Mouse (Mus musculus) forebrain, embryonic 13.5 days (tissue): Measurements from ENCODE around the gene Tnip2. TPM values are rescaled to one million over a fixed set of nuclear protein-coding genes. Genes with fewer than 3 reads are reported as not detected.

Experiments
- ATAC-seq: fragments of 200-750 bp; cut with Nextera tagmentation; 2 replicates; pipeline ENCODE4 v1.8.0; 2017
- H3K27ac ChIP-seq: fragments of 300-500 bp; sonication (generic); 2 replicates; pipeline ENCODE4 v1.5.1; 2015; ENCODE audit warnings: inconsistent platforms, mild to moderate bottlenecking, moderate library complexity
- H3K27me3 ChIP-seq: fragments of 300-500 bp; sonication (generic); 2 replicates; pipeline ENCODE4 v1.6.1; 2015; ENCODE audit warnings: mild to moderate bottlenecking, inconsistent platforms
- H3K36me3 ChIP-seq: fragments of 300-500 bp; sonication (generic); 2 replicates; pipeline ENCODE4 v1.6.1; 2015; ENCODE audit warnings: mild to moderate bottlenecking, inconsistent platforms; ENCODE audit not compliant: poor library complexity, severe bottlenecking
- H3K4me1 ChIP-seq: fragments of 300-500 bp; sonication (generic); 2 replicates; pipeline ENCODE4 v1.6.1; 2015; ENCODE audit warnings: inconsistent platforms
- H3K4me2 ChIP-seq: fragments of 300-500 bp; sonication (generic); 2 replicates; pipeline ENCODE4 v1.6.1; 2015; ENCODE audit warnings: inconsistent platforms, mild to moderate bottlenecking, moderate library complexity
- H3K4me3 ChIP-seq: fragments of 300-500 bp; sonication (generic); 2 replicates; pipeline ENCODE4 v1.5.1; 2015; ENCODE audit warnings: mild to moderate bottlenecking, inconsistent platforms
- H3K9ac ChIP-seq: fragments of 300-500 bp; sonication (generic); 2 replicates; pipeline ENCODE4 v1.6.1; 2015; ENCODE audit warnings: mild to moderate bottlenecking, inconsistent platforms
- H3K9me3 ChIP-seq: fragments of 300-500 bp; sonication (generic); replicated peaks from 2 replicates; pipeline ENCODE4 v1.6.1; 2016; ENCODE audit warnings: inconsistent platforms
- WGBS: fragments of 180-500 bp; shearing (Covaris S2); methylation state at CpG from one replicate; pipeline ENCODE4 v1.1.7; 2015; 5-methylcytosine and 5-hydroxymethylcytosine counted together
- polyA plus RNA-seq: library from polyadenylated mRNA; unstranded; fragments of >200 nt; fragmentation: Nextera tagmentation; extraction: Ambion mirVana; gene quantifications from 2 replicates; pipeline ENCODE4 v1.2.1, GENCODE M21; 2015

Gene Tnip2
- polyA plus RNA-seq, 1 experiment from 2014 or later = 5.1 TPM

DNA sequence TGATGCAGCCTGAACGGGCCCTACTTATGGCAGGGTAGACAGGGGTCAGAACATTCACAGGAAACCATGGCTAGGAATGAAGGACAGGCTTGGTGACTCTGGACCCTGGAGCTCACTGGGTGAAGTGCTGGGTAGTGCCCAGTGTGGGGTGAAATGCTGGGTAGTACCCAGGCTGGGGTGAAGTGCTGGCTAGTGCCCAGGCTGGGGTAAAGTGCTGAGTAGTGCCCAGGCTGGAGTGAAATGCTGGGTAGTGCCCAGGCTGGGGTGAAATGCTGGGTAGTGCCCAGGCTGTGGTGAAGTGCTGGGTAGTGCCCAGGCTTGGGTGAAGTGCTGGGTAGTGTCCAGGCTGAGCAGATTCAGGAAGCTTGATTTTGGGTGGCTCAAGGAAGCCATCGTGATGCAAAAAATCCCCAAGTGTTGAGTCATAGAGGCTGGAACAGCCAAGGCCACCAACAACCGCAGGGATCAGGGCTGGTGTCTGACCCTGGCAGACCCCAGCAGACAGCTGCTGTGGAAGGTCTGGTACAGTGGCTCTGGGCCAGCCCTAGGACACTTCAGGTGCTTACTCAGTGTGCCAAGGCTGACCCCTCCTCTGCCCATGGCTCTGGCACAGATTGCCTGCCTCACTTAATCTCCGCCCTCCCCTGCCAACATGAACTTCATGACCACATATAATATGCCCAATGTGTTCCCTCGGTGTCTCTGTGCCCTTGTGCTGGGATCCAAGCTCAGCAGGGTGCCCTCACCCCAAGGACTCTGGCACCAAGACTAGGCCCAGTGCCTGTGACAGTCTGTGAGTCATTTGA is 21.2 kb upstream of the Tnip2 start:
- no peak overlapping the region for H3K4me3 ChIP-seq
- no peak overlapping the region for H3K4me2 ChIP-seq
- H3K36me3 ChIP-seq = no peaks in the 10 kb centered on the region
- no peaks in the 10 kb centered on the region for H3K9me3 ChIP-seq
- no peak overlapping the region for H3K9ac ChIP-seq
- H3K27ac ChIP-seq = no peak overlapping the region
- 86% methylated on average over 5 of the region's 5 CpGs for WGBS
- 0 out of 2 replicates have a peak, but pooled peaks cover 3% of the 10 kb centered on the region for H3K27me3 ChIP-seq
- ATAC-seq = no peak
- H3K4me1 ChIP-seq = no peaks in the 10 kb centered on the region

DNA sequence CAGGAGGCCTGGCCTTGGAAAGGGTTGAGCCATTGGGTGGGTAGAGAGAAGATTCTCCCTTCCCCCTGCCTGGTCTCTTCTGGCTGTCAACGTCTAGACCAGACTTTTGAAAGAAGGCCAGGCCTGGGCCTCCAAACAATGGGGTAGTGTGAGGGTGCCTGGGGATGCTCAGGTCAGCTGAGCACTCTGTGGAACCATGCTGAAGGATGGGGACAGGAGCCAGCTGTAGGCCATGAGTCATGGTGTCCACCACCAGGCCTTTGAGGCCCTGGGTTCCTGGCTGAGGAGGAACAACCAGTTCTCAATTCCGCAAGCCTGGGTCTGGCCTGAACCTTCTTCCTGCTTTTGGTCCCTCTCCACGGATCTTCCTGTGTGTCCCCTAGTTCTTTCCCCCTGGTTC is 20.0 kb upstream of the Tnip2 start:
- ATAC-seq = no peak
- no peak overlapping the region for H3K27ac ChIP-seq
- no peak overlapping the region for H3K4me3 ChIP-seq
- no peaks in the 10 kb centered on the region for H3K9me3 ChIP-seq
- 76% methylated on average over 3 of the region's 3 CpGs for WGBS
- H3K4me2 ChIP-seq = no peak overlapping the region
- H3K27me3 ChIP-seq = no peaks in the 10 kb centered on the region
- no peaks in the 10 kb centered on the region for H3K4me1 ChIP-seq
- H3K9ac ChIP-seq = no peak overlapping the region
- no peaks in the 10 kb centered on the region for H3K36me3 ChIP-seq

DNA sequence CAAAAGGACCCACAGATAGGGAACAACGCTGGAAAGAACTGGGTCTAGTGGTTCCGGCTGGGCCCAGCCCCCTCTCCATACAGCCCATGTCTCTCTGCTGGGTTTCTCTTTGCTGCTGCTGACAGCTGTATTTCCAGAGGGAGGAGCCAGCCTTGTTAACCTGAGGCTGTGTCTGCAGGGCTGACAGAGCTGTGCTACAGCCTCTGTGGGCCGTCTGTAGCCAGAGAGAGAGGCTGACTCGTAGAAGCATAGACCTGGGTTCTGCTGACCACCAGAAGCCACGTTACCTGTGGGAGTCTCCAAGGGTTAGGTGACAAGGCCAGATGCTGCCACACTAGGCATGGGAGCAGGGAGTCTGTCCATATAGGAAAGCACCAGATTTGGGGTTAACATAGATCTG is 19.3 kb upstream of the Tnip2 start:
- H3K36me3 ChIP-seq = no peaks in the 10 kb centered on the region
- no peak overlapping the region for H3K4me3 ChIP-seq
- H3K27ac ChIP-seq = no peak overlapping the region
- no peaks in the 10 kb centered on the region for H3K9me3 ChIP-seq
- no peak for ATAC-seq
- no peak overlapping the region for H3K9ac ChIP-seq
- H3K27me3 ChIP-seq = no peaks in the 10 kb centered on the region
- H3K4me1 ChIP-seq = no peaks in the 10 kb centered on the region
- H3K4me2 ChIP-seq = no peak overlapping the region
- 80% methylated on average over 5 of the region's 5 CpGs for WGBS

DNA sequence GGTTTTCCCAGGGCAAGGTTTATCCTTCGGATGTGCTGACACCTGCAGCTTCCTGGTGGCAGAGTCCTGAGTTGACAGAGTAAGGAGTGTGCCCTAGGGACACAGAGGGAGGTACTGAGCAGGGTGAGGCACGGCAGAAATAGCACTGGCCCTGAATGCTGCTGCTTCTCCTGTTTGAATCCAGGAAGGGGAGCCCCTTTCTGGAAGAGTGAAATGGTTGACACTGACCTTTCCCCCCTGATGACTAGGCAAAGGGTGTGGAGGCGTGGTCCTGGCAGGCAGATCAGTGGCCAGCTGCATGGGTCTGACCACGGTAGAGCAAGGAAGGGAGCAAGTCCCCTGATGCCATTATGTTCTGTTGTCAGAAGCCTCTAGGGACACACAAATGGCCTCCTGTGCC is 16.9 kb upstream of the Tnip2 start:
- 66% methylated on average over 4 of the region's 4 CpGs for WGBS
- H3K4me1 ChIP-seq = peaks cover 4% of the 10 kb centered on the region; the same call in 1 of the 2 replicates
- H3K27ac ChIP-seq = no peak overlapping the region
- no peak for ATAC-seq
- H3K9ac ChIP-seq = no peak overlapping the region
- no peaks in the 10 kb centered on the region for H3K36me3 ChIP-seq
- no peaks in the 10 kb centered on the region for H3K9me3 ChIP-seq
- H3K4me2 ChIP-seq = no peak overlapping the region
- no peak overlapping the region for H3K4me3 ChIP-seq
- peaks cover 14% of the 10 kb centered on the region for H3K27me3 ChIP-seq

DNA sequence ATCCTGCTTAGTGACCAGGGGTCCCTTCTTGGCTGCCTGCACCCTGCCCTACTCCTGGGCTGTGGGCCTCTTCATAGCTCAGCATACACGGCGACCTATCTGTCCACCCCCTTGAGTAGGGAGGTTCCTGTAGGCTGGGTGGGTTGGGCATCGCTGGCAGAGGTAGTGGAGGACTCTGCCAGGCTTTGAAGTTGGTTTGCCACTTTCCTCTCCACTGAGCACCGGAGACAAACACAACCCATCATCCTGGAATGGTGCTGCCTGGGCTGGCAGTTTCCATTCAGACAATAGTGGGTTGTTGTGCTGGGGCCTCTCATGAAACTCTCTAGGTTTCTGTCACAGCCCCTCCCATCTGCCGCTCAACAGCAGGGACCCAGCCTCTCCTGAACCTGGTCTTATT is 16.3 kb upstream of the Tnip2 start:
- no peak for ATAC-seq

DNA sequence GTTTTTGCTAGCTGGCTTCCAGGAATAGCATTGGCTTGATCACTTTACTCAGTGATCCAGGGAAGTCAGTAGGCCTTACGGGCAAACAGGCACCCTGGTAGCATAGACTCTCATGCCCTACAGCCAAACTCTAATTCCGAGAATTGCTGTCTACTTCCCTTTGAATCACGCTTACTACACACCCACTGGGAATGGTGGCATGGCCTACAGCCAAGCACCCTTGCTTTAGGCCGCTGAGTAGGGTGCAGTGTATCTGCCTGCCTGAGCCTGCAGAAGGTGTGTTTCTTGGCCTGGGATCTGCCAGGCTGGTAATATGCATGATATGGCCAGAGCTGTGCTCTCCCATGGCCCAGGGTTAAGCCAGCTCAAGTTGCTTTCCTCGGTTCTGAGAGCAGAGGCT is 14.9 kb upstream of the Tnip2 start:
- Histone ChIP-seq H3K9me3 (no peaks in the 10 kb centered on the region), H3K27ac (no peak overlapping the region), H3K36me3 (no peaks in the 10 kb centered on the region), H3K9ac (no peak overlapping the region), H3K27me3 (peaks cover 22% of the 10 kb centered on the region), H3K4me2 (no peak overlapping the region), H3K4me3 (no peak overlapping the region), H3K4me1 (peaks cover 6% of the 10 kb centered on the region; the same call in 1 of the 2 replicates)
- WGBS = 81% methylated on average over 5 of the region's 5 CpGs
- no peak for ATAC-seq

More for the DNA sequence above, 16.3 kb upstream of the Tnip2 start:
- no peaks in the 10 kb centered on the region for H3K36me3 ChIP-seq
- H3K9me3 ChIP-seq = no peaks in the 10 kb centered on the region
- no peak overlapping the region for H3K4me2 ChIP-seq
- no peak overlapping the region for H3K4me3 ChIP-seq
- H3K4me1 ChIP-seq = peaks cover 6% of the 10 kb centered on the region; the same call in 1 of the 2 replicates
- no peak overlapping the region for H3K27ac ChIP-seq
- WGBS = 70% methylated on average over 5 of the region's 5 CpGs
- H3K27me3 ChIP-seq = peaks cover 14% of the 10 kb centered on the region
- no peak overlapping the region for H3K9ac ChIP-seq

DNA sequence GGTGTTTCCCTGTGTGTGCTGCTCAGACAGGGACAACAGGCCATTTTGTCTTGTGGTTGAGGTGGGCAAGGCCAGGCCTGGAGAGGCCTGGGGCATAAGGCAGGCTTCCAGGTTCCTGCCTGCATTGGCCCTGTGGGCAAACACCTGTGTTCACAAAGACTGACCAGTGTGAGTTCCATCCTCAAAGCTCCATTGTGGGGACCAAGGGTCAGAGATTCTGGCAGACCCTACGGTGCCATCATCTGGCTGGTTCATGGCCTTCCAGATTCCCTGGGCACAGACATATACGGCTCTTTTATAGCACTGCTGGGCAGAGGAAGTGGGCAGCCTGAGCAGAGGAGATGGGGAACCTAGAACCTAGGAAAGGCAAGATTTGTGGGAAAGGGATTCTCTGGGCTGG is 13.6 kb upstream of the Tnip2 start:
- WGBS = 84% methylated on average over 2 of the region's 2 CpGs
- Histone ChIP-seq H3K4me3 (no peak overlapping the region), H3K36me3 (no peaks in the 10 kb centered on the region), H3K4me1 (peaks cover 6% of the 10 kb centered on the region; the same call in 1 of the 2 replicates), H3K9me3 (no peaks in the 10 kb centered on the region), H3K9ac (no peak overlapping the region), H3K27me3 (peaks cover 22% of the 10 kb centered on the region), H3K4me2 (no peak overlapping the region), H3K27ac (no peak overlapping the region)
- ATAC-seq = no peak

DNA sequence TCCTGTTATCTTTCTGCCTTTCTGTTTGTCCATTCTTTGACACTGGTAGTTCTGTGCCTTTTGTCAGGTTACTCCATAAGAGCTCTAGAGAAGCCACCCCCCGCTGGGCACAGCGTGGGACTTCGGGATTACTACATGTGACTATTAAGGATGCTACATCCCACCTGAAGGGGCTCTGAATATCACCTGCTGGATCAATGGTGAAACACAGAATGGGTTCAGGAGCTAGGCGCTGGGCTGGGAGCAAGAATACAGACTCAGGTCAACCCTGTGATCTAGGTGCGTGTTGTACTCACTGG is 12.6 kb upstream of the Tnip2 start:
- H3K4me2 ChIP-seq = peak overlapping the region; percentile 73
- peaks cover 6% of the 10 kb centered on the region; the same call in 1 of the 2 replicates for H3K4me1 ChIP-seq
- H3K9me3 ChIP-seq = no peaks in the 10 kb centered on the region
- peaks cover 22% of the 10 kb centered on the region for H3K27me3 ChIP-seq
- H3K27ac ChIP-seq = no peak overlapping the region
- H3K4me3 ChIP-seq = no peak overlapping the region
- ATAC-seq = no peak
- WGBS = 32% methylated on average over 5 of the region's 5 CpGs
- H3K36me3 ChIP-seq = no peaks in the 10 kb centered on the region
- no peak overlapping the region for H3K9ac ChIP-seq

DNA sequence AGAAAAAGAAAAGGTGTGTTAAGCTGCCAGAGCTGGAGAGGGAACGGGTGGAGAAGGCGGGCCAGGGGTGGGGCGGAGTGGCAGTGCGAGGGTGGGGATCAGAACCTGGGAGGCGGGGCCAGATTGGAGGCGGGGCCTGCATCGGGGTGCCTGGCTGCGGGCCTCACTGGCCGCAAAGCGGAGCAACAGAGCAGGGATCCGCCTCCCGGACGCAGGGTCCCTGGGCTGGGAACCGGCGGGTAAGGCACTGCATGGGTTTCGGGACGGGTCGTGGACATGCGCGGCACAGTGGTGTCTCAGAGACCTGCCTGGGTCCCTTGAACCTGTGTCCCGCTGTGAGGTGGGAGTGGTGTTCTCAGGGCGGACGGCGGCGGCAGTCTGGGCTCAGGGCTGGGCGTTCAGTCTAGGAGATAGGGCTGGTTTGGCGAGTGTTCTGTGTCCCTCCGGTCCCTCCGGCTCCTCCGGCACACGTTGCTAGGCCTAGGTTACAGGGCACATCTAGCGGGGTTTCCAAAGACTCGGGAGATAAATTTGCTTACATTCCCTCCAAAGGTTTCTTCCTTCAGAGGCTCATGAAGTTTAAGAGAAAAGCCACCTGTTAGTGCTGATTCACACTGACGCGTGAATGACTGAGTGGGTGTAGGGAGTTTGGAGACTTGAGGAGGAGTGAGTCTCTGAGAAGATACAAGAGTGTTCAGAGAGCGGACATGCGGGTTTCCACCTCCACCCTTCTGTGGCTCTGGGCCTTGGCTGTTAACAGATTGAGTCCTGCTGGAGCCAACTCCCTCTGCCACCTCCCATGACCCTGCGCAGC is 12.1 kb upstream of the Tnip2 start, which contains the start of gene Sh3bp2:
Gene Sh3bp2 (plus strand): TSS at position 176 of the 814 bp plus-strand sequence.
- Histone ChIP-seq H3K27me3 (peaks cover 22% of the 10 kb centered on the region), H3K36me3 (no peaks in the 10 kb centered on the region), H3K9me3 (no peaks in the 10 kb centered on the region), H3K27ac (no peak within 1 kb of the TSS), H3K4me3 (peak within 1 kb of the TSS; percentile 44), H3K4me2 (peak within 1 kb of the TSS; percentile 73), H3K9ac (peak within 1 kb of the TSS; percentile 61), H3K4me1 (peaks cover 6% of the 10 kb centered on the region; the same call in 1 of the 2 replicates)
- 3% methylated on average over 38 of the region's 38 CpGs for WGBS
- peak; percentile 93 for ATAC-seq

DNA sequence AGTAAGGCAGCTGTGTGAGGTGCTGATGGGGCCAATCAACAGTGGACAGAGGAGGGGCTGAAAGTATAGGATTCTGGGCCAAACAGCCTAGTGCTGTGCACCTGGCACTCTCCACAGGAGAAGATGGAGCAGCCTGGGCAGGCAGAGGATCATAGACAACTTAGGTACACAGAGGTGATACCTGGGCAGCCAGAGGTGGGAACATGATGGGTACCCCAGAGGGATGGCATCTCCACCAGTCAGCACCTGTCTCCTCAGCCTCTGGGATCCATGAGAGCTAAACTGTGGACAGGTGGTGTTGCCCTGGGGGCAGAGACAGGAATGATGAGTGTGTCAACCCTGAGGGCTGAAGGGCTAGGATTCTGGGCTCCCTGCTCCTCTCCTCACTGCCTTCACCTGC is 10.7 kb upstream of the Tnip2 start:
- Histone ChIP-seq H3K9me3 (no peaks in the 10 kb centered on the region), H3K4me3 (no peak overlapping the region), H3K36me3 (no peaks in the 10 kb centered on the region), H3K9ac (no peak overlapping the region), H3K4me1 (peaks cover 6% of the 10 kb centered on the region; the same call in 1 of the 2 replicates), H3K27me3 (peaks cover 22% of the 10 kb centered on the region), H3K27ac (no peak overlapping the region), H3K4me2 (no peak overlapping the region)
- ATAC-seq = no peak

DNA sequence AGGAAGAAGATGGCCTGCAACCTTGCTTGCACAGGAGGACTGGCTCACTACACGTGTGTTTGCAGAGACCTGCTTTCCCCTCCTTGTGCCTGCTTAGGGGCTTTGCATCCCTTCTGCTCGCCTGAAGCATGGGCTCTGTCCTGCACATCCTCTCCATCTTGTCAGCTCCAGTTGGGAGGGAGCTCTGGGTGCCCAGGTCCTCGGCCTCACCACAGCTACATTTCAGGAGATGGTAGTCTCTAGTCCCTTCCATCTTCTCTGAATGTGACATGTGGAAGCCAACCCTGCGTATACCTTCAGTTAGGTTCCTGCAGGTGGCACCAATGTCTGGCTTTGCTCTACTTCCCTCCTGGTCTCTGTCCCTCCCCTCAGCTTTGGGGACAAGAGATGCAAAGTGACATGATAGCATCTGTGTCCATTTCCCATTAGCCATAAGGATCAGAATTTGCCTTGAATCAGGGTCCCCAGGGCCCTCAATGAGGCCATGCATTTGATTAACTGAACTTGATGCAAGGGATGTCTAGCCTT is 10.2 kb upstream of the Tnip2 start:
- no peaks in the 10 kb centered on the region for H3K36me3 ChIP-seq
- WGBS = 61% methylated on average over 4 of the region's 4 CpGs
- H3K27ac ChIP-seq = no peak overlapping the region
- no peak overlapping the region for H3K9ac ChIP-seq
- peaks cover 22% of the 10 kb centered on the region for H3K27me3 ChIP-seq
- no peak overlapping the region for H3K4me2 ChIP-seq
- peaks cover 6% of the 10 kb centered on the region; the same call in 1 of the 2 replicates for H3K4me1 ChIP-seq
- H3K9me3 ChIP-seq = no peaks in the 10 kb centered on the region
- no peak for ATAC-seq
- H3K4me3 ChIP-seq = no peak overlapping the region

DNA sequence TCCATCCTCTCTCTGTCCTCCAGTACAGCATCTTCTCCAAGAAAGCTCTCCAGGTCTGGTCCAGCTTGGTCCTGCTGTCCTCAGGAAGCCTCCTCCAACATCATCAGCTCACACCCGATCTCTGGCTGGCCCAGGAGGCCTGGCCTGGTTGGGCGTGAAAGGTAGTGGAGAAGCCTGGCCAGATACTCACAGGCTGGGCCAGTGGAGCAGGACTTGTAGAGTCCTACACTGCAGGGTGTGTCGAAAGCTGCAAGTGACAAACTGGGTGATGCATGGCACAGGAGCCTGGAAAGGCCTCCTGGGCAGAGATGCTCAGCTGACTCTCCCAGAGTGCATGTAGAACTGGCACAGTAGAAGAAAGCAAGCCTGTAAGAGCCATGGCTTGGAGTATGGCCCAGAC is 7.5 kb upstream of the Tnip2 start:
- no peak for ATAC-seq
- no peak overlapping the region for H3K27ac ChIP-seq
- H3K4me3 ChIP-seq = no peak overlapping the region
- 89% methylated on average over 3 of the region's 3 CpGs for WGBS
- peaks cover 6% of the 10 kb centered on the region; the same call in 1 of the 2 replicates for H3K4me1 ChIP-seq
- H3K9ac ChIP-seq = no peak overlapping the region
- H3K36me3 ChIP-seq = no peaks in the 10 kb centered on the region
- H3K27me3 ChIP-seq = peaks cover 11% of the 10 kb centered on the region
- no peak overlapping the region for H3K4me2 ChIP-seq
- H3K9me3 ChIP-seq = no peaks in the 10 kb centered on the region
